Mouse (Mus musculus): ENCODE measurements around the gene Yod1.

The Yod1 gene

DNA sequence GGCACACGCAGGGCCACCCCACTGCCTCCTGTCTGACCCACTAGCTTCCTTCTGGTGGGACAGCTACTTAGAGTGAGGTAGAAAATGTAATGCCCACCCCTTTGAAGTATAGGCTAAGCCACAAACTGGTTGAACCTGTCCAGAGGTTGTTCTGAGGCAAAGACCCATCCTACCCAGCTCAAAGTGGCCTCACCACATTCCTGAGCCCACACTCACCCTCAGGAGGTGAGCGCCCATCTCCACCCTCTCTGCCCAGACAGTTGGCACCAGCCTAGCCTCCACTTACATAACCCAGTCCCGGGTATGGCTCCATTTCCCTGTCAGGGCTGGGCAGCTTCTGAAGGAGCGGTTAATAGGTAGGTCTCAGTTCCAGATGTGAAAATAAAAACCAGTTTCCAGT is 53.4 kb downstream of the Yod1 start:
- no peak for DNase-seq (ENCODE audit: low spot score)

DNA sequence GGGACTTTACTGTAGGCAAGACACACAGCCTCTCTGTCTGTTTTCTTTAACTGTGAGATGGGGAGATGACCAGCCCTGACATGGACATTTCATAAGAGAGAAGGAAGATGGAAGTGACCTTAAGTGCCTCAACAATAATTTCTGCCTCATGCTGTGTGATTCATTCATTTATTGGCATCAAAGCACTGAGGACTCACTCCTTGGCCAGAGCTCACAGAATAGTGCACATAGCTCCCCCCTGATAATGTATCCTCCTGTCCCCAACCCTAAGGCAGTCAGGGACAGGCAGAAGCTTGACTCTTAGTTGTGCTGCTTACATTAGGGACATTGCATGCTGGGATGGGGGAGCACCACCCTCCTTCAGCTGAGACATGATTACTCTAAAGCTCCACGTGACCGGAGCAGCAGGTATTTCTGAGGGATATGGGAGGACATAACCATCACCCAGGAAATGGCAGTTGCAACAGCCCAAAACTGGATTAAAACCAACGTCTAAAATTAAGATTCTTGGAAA is 53.9 kb downstream of the Yod1 start:
- DNase-seq (ENCODE audit: low spot score), result no peak

Measured in adipocyte (in vitro differentiated cells).